Mouse (Mus musculus) CH12.LX (cell line): Measurements from ENCODE around the gene E130311K13Rik. TPM values are rescaled to one million over a fixed set of nuclear protein-coding genes. Genes with fewer than 3 reads are reported as not detected.

Source experiments
- DNase-seq: peaks from one replicate; pipeline ENCODE4 v3.0.0-alpha.2; 2013; ENCODE audit errors: extremely low read depth
- H3K27ac ChIP-seq: 2 replicates; pipeline ENCODE4 v1.5.1; 2012; ENCODE audit warnings: low read depth, mild to moderate bottlenecking, control low read depth, moderate library complexity; ENCODE audit not compliant: insufficient read depth
- H3K27me3 ChIP-seq: replicated peaks from 2 replicates; pipeline ENCODE3; 2012; ENCODE audit warnings: inconsistent platforms
- H3K36me3 ChIP-seq, 2 experiments: replicated peaks in 1 of 2; 2 replicates each; pipeline versions ENCODE3 to v1.6.1; 2012; ENCODE audit warnings: inconsistent platforms in 1 of 2, low read length in 1 of 2, mild to moderate bottlenecking in 1 of 2, mixed read lengths in 1 of 2, moderate library complexity in 1 of 2; ENCODE audit not compliant: control insufficient read depth in 1 of 2, insufficient read depth in 1 of 2
- H3K4me1 ChIP-seq, 2 experiments: 2 replicates each; pipeline ENCODE4 v1.6.1; 2012; ENCODE audit warnings: inconsistent platforms in 1 of 2, moderate library complexity in 1 of 2; ENCODE audit not compliant: insufficient read depth in 2 of 2, control insufficient read depth in 1 of 2
- H3K4me2 ChIP-seq: 2 replicates; pipeline ENCODE4 v1.6.1; 2012; ENCODE audit warnings: low read depth, mild to moderate bottlenecking, control low read depth; ENCODE audit not compliant: poor library complexity, insufficient read depth, severe bottlenecking
- H3K4me3 ChIP-seq, 3 experiments: fragments of 150-350 bp in 1 of 3; sonication (generic) in 1 of 3; replicated peaks in 1 of 3; 2 replicates each; pipeline versions ENCODE3 to v1.5.1; 2011 to 2012; ENCODE audit warnings: low read depth in 2 of 3, low read length in 2 of 3, mild to moderate bottlenecking in 2 of 3, moderate library complexity in 2 of 3, control low read depth in 1 of 3, improper control_type of control experiment in 1 of 3, inconsistent platforms in 1 of 3, mixed read lengths in 1 of 3; ENCODE audit not compliant: poor library complexity in 1 of 3
- H3K79me2 ChIP-seq: replicated peaks from 2 replicates; pipeline ENCODE4 v1.6.1; 2012; ENCODE audit warnings: mild to moderate bottlenecking, moderate library complexity; ENCODE audit not compliant: control insufficient read depth, poor library complexity, insufficient read depth, severe bottlenecking; ENCODE audit errors: extremely low read depth
- H3K9ac ChIP-seq: 2 replicates; pipeline ENCODE4 v1.6.1; 2012; ENCODE audit warnings: low read depth, mild to moderate bottlenecking, control low read depth, moderate library complexity; ENCODE audit not compliant: insufficient read depth
- H3K9me3 ChIP-seq: replicated peaks from 2 replicates; pipeline ENCODE3; 2012; ENCODE audit warnings: low read length, inconsistent platforms, mixed read lengths
- BHLHE40 ChIP-seq: IDR thresholded peaks from 2 replicates; pipeline ENCODE4 v1.6.1; 2011; ENCODE audit warnings: mild to moderate bottlenecking, low read depth, low read length, improper control_type of control experiment
- CHD1 ChIP-seq: IDR thresholded peaks from 2 replicates; pipeline ENCODE4 v1.6.1; 2012; ENCODE audit warnings: low read depth, low read length, improper control_type of control experiment, inconsistent platforms
- CHD2 ChIP-seq: IDR thresholded peaks from 2 replicates; pipeline ENCODE4 v1.6.1; 2011; ENCODE audit warnings: low read length, improper control_type of control experiment
- CTCF ChIP-seq, 2 experiments: IDR thresholded peaks in 1 of 2; conservative IDR thresholded peaks in 1 of 2; 2 replicates each; pipeline ENCODE4 v1.5.1; 2011 to 2012; ENCODE audit warnings: low read depth in 2 of 2, low read length in 2 of 2, improper control_type of control experiment in 1 of 2, inconsistent platforms in 1 of 2, mild to moderate bottlenecking in 1 of 2, moderate library complexity in 1 of 2
- E2F4 ChIP-seq: IDR thresholded peaks from 2 replicates; pipeline ENCODE4 v1.6.1; 2011; ENCODE audit warnings: low read depth, low read length, improper control_type of control experiment; ENCODE audit not compliant: insufficient replicate concordance
- ELF1 ChIP-seq: IDR thresholded peaks from 2 replicates; pipeline ENCODE4 v1.6.1; 2014; ENCODE audit warnings: low read depth, mild to moderate bottlenecking, inconsistent platforms, low read length, improper control_type of control experiment
- EP300 ChIP-seq: IDR thresholded peaks from 2 replicates; pipeline ENCODE4 v1.6.1; 2011; ENCODE audit warnings: low read length, improper control_type of control experiment
- ETS1 ChIP-seq: conservative IDR thresholded peaks from 2 replicates; pipeline ENCODE4 v1.6.1; 2012; ENCODE audit warnings: low read depth, mild to moderate bottlenecking, inconsistent platforms, low read length, improper control_type of control experiment, moderate library complexity
- GABPA ChIP-seq: IDR thresholded peaks from 2 replicates; pipeline ENCODE4 v1.6.1; 2012; ENCODE audit warnings: low read depth, low read length, improper control_type of control experiment, inconsistent platforms; ENCODE audit not compliant: insufficient replicate concordance
- HCFC1 ChIP-seq: IDR thresholded peaks from 2 replicates; pipeline ENCODE4 v1.6.1; 2012; ENCODE audit warnings: low read depth, mild to moderate bottlenecking, inconsistent platforms, low read length, improper control_type of control experiment
- IRF4 ChIP-seq: IDR thresholded peaks from 2 replicates; pipeline ENCODE4 v1.6.1; 2014; ENCODE audit warnings: low read depth, mild to moderate bottlenecking, inconsistent platforms, low read length, improper control_type of control experiment
- JUN ChIP-seq: IDR thresholded peaks from 2 replicates; pipeline ENCODE4 v1.6.1; 2011; ENCODE audit warnings: low read depth, mild to moderate bottlenecking, low read length, improper control_type of control experiment, moderate library complexity; ENCODE audit not compliant: insufficient read depth
- JUND ChIP-seq: conservative IDR thresholded peaks from 2 replicates; pipeline ENCODE4 v1.6.1; 2011; ENCODE audit warnings: low read depth, low read length, improper control_type of control experiment
- KAT2A ChIP-seq: IDR thresholded peaks from 2 replicates; pipeline ENCODE4 v1.6.1; 2012; ENCODE audit warnings: low read length, improper control_type of control experiment, inconsistent platforms; ENCODE audit not compliant: insufficient replicate concordance
- MAFK ChIP-seq: IDR thresholded peaks from 2 replicates; pipeline ENCODE4 v1.6.1; 2011; ENCODE audit warnings: low read length, improper control_type of control experiment; ENCODE audit not compliant: insufficient replicate concordance
- MAX ChIP-seq: IDR thresholded peaks from 2 replicates; pipeline ENCODE4 v1.6.1; 2011; ENCODE audit warnings: low read length, improper control_type of control experiment
- MAZ ChIP-seq: IDR thresholded peaks from 2 replicates; pipeline ENCODE4 v1.6.1; 2012; ENCODE audit warnings: low read depth, mild to moderate bottlenecking, inconsistent platforms, low read length, improper control_type of control experiment, moderate library complexity
- MEF2A ChIP-seq: IDR thresholded peaks from 2 replicates; pipeline ENCODE4 v1.6.1; 2014; ENCODE audit warnings: low read depth, mild to moderate bottlenecking, inconsistent platforms, low read length, improper control_type of control experiment, borderline replicate concordance
- MXI1 ChIP-seq: IDR thresholded peaks from 2 replicates; pipeline ENCODE4 v1.6.1; 2011; ENCODE audit warnings: mild to moderate bottlenecking, low read depth, low read length, improper control_type of control experiment
- MYC ChIP-seq: IDR thresholded peaks from 2 replicates; pipeline ENCODE4 v1.6.1; 2011; ENCODE audit warnings: low read depth, mild to moderate bottlenecking, improper control_type of control experiment, low read length
- NELFE ChIP-seq: IDR thresholded peaks from 2 replicates; pipeline ENCODE4 v1.6.1; 2011; ENCODE audit warnings: low read depth, low read length, improper control_type of control experiment
- NRF1 ChIP-seq: IDR thresholded peaks from 2 replicates; pipeline ENCODE4 v1.6.1; 2014; ENCODE audit warnings: low read depth, mild to moderate bottlenecking, inconsistent platforms, low read length, improper control_type of control experiment, moderate library complexity
- PAX5 ChIP-seq: IDR thresholded peaks from 2 replicates; pipeline ENCODE4 v1.6.1; 2012; ENCODE audit warnings: low read length, inconsistent platforms, mixed read lengths
- POLR2A ChIP-seq: IDR thresholded peaks from 2 replicates; pipeline ENCODE4 v1.6.1; 2011; ENCODE audit warnings: low read depth, mild to moderate bottlenecking, improper control_type of control experiment, low read length
- POLR2AphosphoS2 ChIP-seq: IDR thresholded peaks from 2 replicates; pipeline ENCODE4 v1.6.1; 2011; ENCODE audit warnings: low read depth, low read length, improper control_type of control experiment
- RAD21 ChIP-seq: IDR thresholded peaks from 2 replicates; pipeline ENCODE4 v1.6.1; 2011; ENCODE audit warnings: low read depth, mild to moderate bottlenecking, low read length, improper control_type of control experiment, moderate library complexity
- RCOR1 ChIP-seq: conservative IDR thresholded peaks from 2 replicates; pipeline ENCODE4 v1.6.1; 2012; ENCODE audit warnings: low read depth, mild to moderate bottlenecking, inconsistent platforms, low read length, improper control_type of control experiment
- SMC3 ChIP-seq: IDR thresholded peaks from 2 replicates; pipeline ENCODE4 v1.6.1; 2011; ENCODE audit warnings: low read depth, low read length, improper control_type of control experiment
- TBP ChIP-seq: conservative IDR thresholded peaks from 2 replicates; pipeline ENCODE4 v1.6.1; 2011; ENCODE audit warnings: low read depth, low read length, improper control_type of control experiment
- TCF12 ChIP-seq: IDR thresholded peaks from 2 replicates; pipeline ENCODE4 v1.6.1; 2014; ENCODE audit warnings: low read depth, mild to moderate bottlenecking, inconsistent platforms, low read length, improper control_type of control experiment
- UBTF ChIP-seq: IDR thresholded peaks from 2 replicates; pipeline ENCODE4 v1.6.1; 2012; ENCODE audit warnings: low read depth, mild to moderate bottlenecking, inconsistent platforms, low read length, improper control_type of control experiment, moderate library complexity
- USF1 ChIP-seq: IDR thresholded peaks from 2 replicates; pipeline ENCODE4 v1.6.1; 2014; ENCODE audit warnings: low read depth, mild to moderate bottlenecking, inconsistent platforms, low read length, improper control_type of control experiment
- USF2 ChIP-seq: conservative IDR thresholded peaks from 2 replicates; pipeline ENCODE4 v1.6.1; 2011; ENCODE audit warnings: low read depth, low read length, improper control_type of control experiment
- ZC3H11A ChIP-seq: IDR thresholded peaks from 2 replicates; pipeline ENCODE4 v1.6.1; 2012; ENCODE audit warnings: low read depth, mild to moderate bottlenecking, inconsistent platforms, low read length, improper control_type of control experiment
- ZKSCAN1 ChIP-seq: IDR thresholded peaks from 2 replicates; pipeline ENCODE4 v1.6.1; 2012; ENCODE audit warnings: low read depth, inconsistent platforms, low read length, improper control_type of control experiment, borderline replicate concordance
- ZMIZ1 ChIP-seq: IDR thresholded peaks from 2 replicates; pipeline ENCODE4 v1.6.1; 2012; ENCODE audit warnings: low read depth, mild to moderate bottlenecking, inconsistent platforms, low read length, improper control_type of control experiment
- ZNF384 ChIP-seq: IDR thresholded peaks from 2 replicates; pipeline ENCODE4 v1.6.1; 2012; ENCODE audit warnings: low read depth, low read length, improper control_type of control experiment, inconsistent platforms
- dilution Hi-C: fragments of 300-500 bp; cut with MboI; formaldehyde crosslinking; loops from 2 replicates; pipeline ENCODE4 v1.14.3; 2020; ENCODE audit warnings: low sequenced_read_pairs; ENCODE audit not compliant: extremely low pct_unique_long_range_greater_than_20kb, extremely low pct_ligation_motif_present
- in situ Hi-C: fragments of 300-500 bp; cut with MboI; formaldehyde crosslinking; loops from 3 replicates; pipeline ENCODE4 v1.14.3; 2019; ENCODE audit warnings: low sequenced_read_pairs, low pct_ligation_motif_present, low pct_unique_long_range_greater_than_20kb, mixed read lengths
- polyA plus RNA-seq: library from polyadenylated mRNA; unstranded; fragments of >175 nt; gene quantifications from 2 replicates; pipeline ENCODE4 v1.2.1, GENCODE M21; 2012; ENCODE audit warnings: low read depth; ENCODE audit not compliant: insufficient read length
- total RNA-seq, 2 experiments: library from RNA; depleted of rRNA; stranded (reverse); fragments of 300-350 nt in 1 of 2; fragments of >200 nt in 1 of 2; gene quantifications; 2 replicates each; pipeline ENCODE4 v1.2.3; 2012 to 2014

E130311K13Rik gene
- total RNA-seq (2012; rRNA removed): 5.7 and 7.6 TPM in 2 replicates
- total RNA-seq (2014; rRNA removed): 16.6 and 18.0 TPM in 2 replicates
- 7.6 and 9.1 TPM in 2 replicates for polyA plus RNA-seq

- Histone ChIP-seq H3K79me2 (no peaks in the 10 kb centered on the region; the same call in 1 of the 2 replicates), H3K27me3 (no peaks in the 10 kb centered on the region), H3K9me3 (no peaks in the 10 kb centered on the region), H3K27ac (peak within 1 kb of the TSS; percentile 43), H3K9ac (peak within 1 kb of the TSS; percentile 72), H3K36me3 (peaks cover 2 to 12% of the 10 kb centered on the region in 2 experiments), H3K4me2 (peak within 1 kb of the TSS; percentile 23), H3K4me3 (peak within 1 kb of the TSS; percentile 69 to 74 (median 73)), H3K4me1 (peaks cover 4 to 12% of the 10 kb centered on the region in 2 experiments; a peak in 3 of 4 replicates)
- dilution Hi-C loops: no loop called here
- in situ Hi-C loops: no loop called here
- DNase-seq: peak; percentile 80
- TF ChIP-seq MXI1: no peak; the same call in 1 of the 2 replicates
- TF ChIP-seq POLR2AphosphoS2: no peak
- TF ChIP-seq HCFC1: peak; percentile 18; the same call in 1 of the 2 replicates
- peak; percentile 43; the same call in 1 of the 2 replicates for TF ChIP-seq UBTF
- TF ChIP-seq ETS1: no peak
- no peak for TF ChIP-seq ZC3H11A
- peak; percentile 34 to 87; a peak in 3 of 4 replicates for TF ChIP-seq CTCF (conservative IDR thresholded peaks at IDR 0.05 in 1 of 2, IDR thresholded peaks at IDR 0.05 in 1 of 2; ENCODE audit: low read depth in 2 of 2, low read length in 2 of 2)
- peak; percentile 89 for TF ChIP-seq POLR2A
- peak; percentile 47; the same call in 1 of the 2 replicates for TF ChIP-seq ZNF384
- no peak for TF ChIP-seq RCOR1
- peak; percentile 42; the same call in 1 of the 2 replicates for TF ChIP-seq ZMIZ1
- TF ChIP-seq JUND: no peak
- TF ChIP-seq BHLHE40: no peak
- peak; percentile 23; the same call in 1 of the 2 replicates for TF ChIP-seq NRF1
- TF ChIP-seq RAD21: peak; percentile 33
- no peak for TF ChIP-seq TBP
- TF ChIP-seq SMC3: peak; percentile 46
- no peak for TF ChIP-seq KAT2A
- no peak for TF ChIP-seq USF2
- no peak for TF ChIP-seq ELF1
- TF ChIP-seq E2F4: no peak
- TF ChIP-seq USF1: no peak
- no peak for TF ChIP-seq ZKSCAN1
- no peak for TF ChIP-seq MAFK
- no peak for TF ChIP-seq CHD2
- TF ChIP-seq PAX5: no peak
- no peak for TF ChIP-seq JUN
- peak; percentile 64 for TF ChIP-seq TCF12
- no peak for TF ChIP-seq MAX
- no peak for TF ChIP-seq GABPA
- TF ChIP-seq MYC: 0 out of 2 replicates have a peak, but pooled peaks have one; percentile 19
- TF ChIP-seq CHD1: no peak
- no peak for TF ChIP-seq EP300
- no peak for TF ChIP-seq MAZ
- peak; percentile 74 for TF ChIP-seq NELFE
- TF ChIP-seq IRF4: no peak; the same call in 1 of the 2 replicates
- no peak for TF ChIP-seq MEF2A
Observed at GRCm38 (mm10) chr3:63928878-63929859, at the start of gene E130311K13Rik. Gene E130311K13Rik (minus strand): TSS chr3:63929472.
